Mouse (Mus musculus) megakaryocyte, embryonic 14.5 days (primary cell): ENCODE measurements around the gene Dis3l2. TPM values are rescaled to one million over a fixed set of nuclear protein-coding genes. Genes with fewer than 3 reads are reported as not detected.
A peak's percentile ranks its signal among the peaks of the same experiment; 100 is the strongest.

Experiments used
- H3K27me3 ChIP-seq: replicated peaks from 2 replicates; pipeline ENCODE3; 2012; ENCODE audit warnings: inconsistent platforms
- H3K36me3 ChIP-seq: replicated peaks from 2 replicates; pipeline ENCODE3; 2012; ENCODE audit warnings: low read length, inconsistent platforms, mixed read lengths
- H3K4me1 ChIP-seq: 2 replicates; pipeline ENCODE4 v1.6.1; 2012; ENCODE audit warnings: inconsistent platforms
- H3K4me3 ChIP-seq: replicated peaks from 2 replicates; pipeline ENCODE3; 2012; ENCODE audit warnings: moderate library complexity, mild to moderate bottlenecking, inconsistent platforms
- H3K9me3 ChIP-seq: 2 replicates; pipeline ENCODE4 v1.6.1; 2012; ENCODE audit warnings: inconsistent platforms
- FLI1 ChIP-seq: IDR thresholded peaks from 2 replicates; pipeline ENCODE4 v1.6.1; 2012; ENCODE audit warnings: low read length, inconsistent platforms, mixed read lengths
- GATA1 ChIP-seq: IDR thresholded peaks from 3 replicates; pipeline ENCODE4 v1.6.1; 2012; ENCODE audit warnings: mixed read lengths, low read length, inconsistent platforms, borderline replicate concordance
- polyA plus RNA-seq: library from polyadenylated mRNA; stranded (reverse); fragments of >175 nt; gene quantifications from 2 replicates; pipeline ENCODE4 v1.2.3, GENCODE M21; 2012; ENCODE audit warnings: low replicate concordance; ENCODE audit not compliant: insufficient read depth

The Dis3l2 gene
- polyA plus RNA-seq, 1 experiment, result 7.1 TPM

GRCm38 (mm10) chr1:86718190-86718589 is 14.6 kb downstream of the Dis3l2 start:
- no peaks in the 10 kb centered on the region for H3K27me3 ChIP-seq
- H3K4me3 ChIP-seq, result no peak overlapping the region
- H3K9me3 ChIP-seq, result no peaks in the 10 kb centered on the region
- H3K4me1 ChIP-seq, result peaks cover 55% of the 10 kb centered on the region
- TF ChIP-seq FLI1 (no peak), GATA1 (no peak)
- peaks cover 2% of the 10 kb centered on the region for H3K36me3 ChIP-seq

- TF ChIP-seq FLI1 (no peak), GATA1 (no peak)
- no peaks in the 10 kb centered on the region for H3K27me3 ChIP-seq
- peaks cover 53% of the 10 kb centered on the region for H3K4me1 ChIP-seq
- no peaks in the 10 kb centered on the region for H3K9me3 ChIP-seq
- peaks cover 4% of the 10 kb centered on the region for H3K36me3 ChIP-seq
- peak overlapping the region; percentile 54 for H3K4me3 ChIP-seq
These were observed 15.8 kb downstream of the Dis3l2 start for GRCm38 (mm10) chr1:86719391-86719790.

- Histone ChIP-seq H3K36me3 (no peaks in the 10 kb centered on the region), H3K4me3 (no peak overlapping the region), H3K27me3 (no peaks in the 10 kb centered on the region), H3K9me3 (no peaks in the 10 kb centered on the region), H3K4me1 (peaks cover 33% of the 10 kb centered on the region)
- no peak for TF ChIP-seq GATA1
- no peak for TF ChIP-seq FLI1
These were observed 29.7 kb downstream of the Dis3l2 start for GRCm38 (mm10) chr1:86733160-86733821.

DNA sequence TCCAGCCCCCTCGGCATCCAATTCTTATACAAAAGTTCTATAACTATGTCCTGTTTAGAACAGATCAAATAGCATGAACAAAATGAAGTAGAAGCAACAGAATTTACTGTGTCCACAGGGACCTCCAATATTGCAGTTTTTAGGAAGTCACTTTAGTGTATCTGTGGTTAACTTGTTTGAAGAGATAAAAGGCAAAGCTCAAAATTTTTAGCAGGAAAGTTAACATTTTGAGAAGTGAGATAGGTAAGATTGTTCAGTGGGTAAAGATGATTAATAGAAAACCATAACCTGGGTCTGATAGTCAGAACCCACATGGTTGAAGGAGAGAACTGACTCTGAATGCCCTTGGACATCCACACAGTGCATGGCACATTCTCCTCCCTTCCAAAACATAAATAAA is 32.8 kb downstream of the Dis3l2 start:
- peaks cover 3% of the 10 kb centered on the region for H3K36me3 ChIP-seq
- no peak overlapping the region for H3K4me3 ChIP-seq
- peaks cover 40% of the 10 kb centered on the region for H3K4me1 ChIP-seq
- no peaks in the 10 kb centered on the region for H3K27me3 ChIP-seq
- no peak for TF ChIP-seq FLI1
- TF ChIP-seq GATA1, result no peak
- H3K9me3 ChIP-seq, result no peaks in the 10 kb centered on the region

GRCm38 (mm10) chr1:86742896-86743295 is 39.3 kb downstream of the Dis3l2 start:
- H3K36me3 ChIP-seq, result peaks cover 41% of the 10 kb centered on the region
- no peak for TF ChIP-seq FLI1
- no peak for TF ChIP-seq GATA1
- no peaks in the 10 kb centered on the region for H3K27me3 ChIP-seq
- no peak overlapping the region for H3K4me3 ChIP-seq
- H3K4me1 ChIP-seq, result peaks cover 24% of the 10 kb centered on the region
- no peaks in the 10 kb centered on the region for H3K9me3 ChIP-seq

- Histone ChIP-seq H3K4me3 (no peak overlapping the region), H3K36me3 (peaks cover 64% of the 10 kb centered on the region), H3K4me1 (peaks cover 17% of the 10 kb centered on the region), H3K27me3 (no peaks in the 10 kb centered on the region), H3K9me3 (no peaks in the 10 kb centered on the region)
- no peak for TF ChIP-seq GATA1
- no peak for TF ChIP-seq FLI1
These were observed 43.4 kb downstream of the Dis3l2 start for GRCm38 (mm10) chr1:86747034-86747433.

GRCm38 (mm10) chr1:86750094-86750493 is 46.5 kb downstream of the Dis3l2 start:
- Histone ChIP-seq H3K4me1 (peaks cover 21% of the 10 kb centered on the region), H3K36me3 (peaks cover 63% of the 10 kb centered on the region), H3K9me3 (no peaks in the 10 kb centered on the region), H3K27me3 (no peaks in the 10 kb centered on the region), H3K4me3 (peak overlapping the region; percentile 75)
- no peak for TF ChIP-seq GATA1
- no peak for TF ChIP-seq FLI1

DNA sequence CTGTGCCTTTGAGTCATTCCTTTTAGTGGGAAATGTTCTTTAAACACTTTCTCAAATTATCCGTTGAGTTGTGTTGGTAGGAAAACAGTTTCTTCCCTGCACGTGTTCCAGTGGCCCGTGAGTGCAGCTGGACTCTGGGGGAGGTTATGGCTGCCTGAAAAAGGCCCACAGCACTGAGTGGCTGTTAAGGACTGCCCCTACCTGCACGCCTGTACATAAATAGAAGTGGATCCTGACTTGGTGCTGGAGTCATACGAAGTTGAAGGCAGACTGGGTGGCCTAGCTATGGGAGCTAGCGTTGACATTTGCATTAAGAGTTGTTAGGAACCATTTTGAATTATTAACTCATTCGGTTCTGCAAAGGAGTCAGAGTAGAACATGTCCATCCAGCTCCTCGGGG is 49.8 kb downstream of the Dis3l2 start:
- no peaks in the 10 kb centered on the region for H3K9me3 ChIP-seq
- no peak overlapping the region for H3K4me3 ChIP-seq
- TF ChIP-seq GATA1 (no peak), FLI1 (no peak)
- H3K36me3 ChIP-seq, result peaks cover 35% of the 10 kb centered on the region
- H3K27me3 ChIP-seq, result no peaks in the 10 kb centered on the region
- peaks cover 16% of the 10 kb centered on the region for H3K4me1 ChIP-seq

GRCm38 (mm10) chr1:86754335-86754734 is 50.7 kb downstream of the Dis3l2 start:
- Histone ChIP-seq H3K4me3 (no peak overlapping the region), H3K4me1 (peaks cover 16% of the 10 kb centered on the region), H3K9me3 (no peaks in the 10 kb centered on the region), H3K27me3 (no peaks in the 10 kb centered on the region), H3K36me3 (peaks cover 28% of the 10 kb centered on the region)
- TF ChIP-seq FLI1 (no peak), GATA1 (no peak)

- Histone ChIP-seq H3K27me3 (no peaks in the 10 kb centered on the region), H3K36me3 (peaks cover 37% of the 10 kb centered on the region), H3K4me1 (peaks cover under 1% of the 10 kb centered on the region; the same call in 1 of the 2 replicates), H3K4me3 (no peak overlapping the region), H3K9me3 (no peaks in the 10 kb centered on the region)
- no peak for TF ChIP-seq GATA1
- no peak for TF ChIP-seq FLI1
These were observed 54.5 kb downstream of the Dis3l2 start for GRCm38 (mm10) chr1:86758091-86758490.
